ENCODE assay signal across 7 mouse cellular contexts in the genomic region with DNA sequence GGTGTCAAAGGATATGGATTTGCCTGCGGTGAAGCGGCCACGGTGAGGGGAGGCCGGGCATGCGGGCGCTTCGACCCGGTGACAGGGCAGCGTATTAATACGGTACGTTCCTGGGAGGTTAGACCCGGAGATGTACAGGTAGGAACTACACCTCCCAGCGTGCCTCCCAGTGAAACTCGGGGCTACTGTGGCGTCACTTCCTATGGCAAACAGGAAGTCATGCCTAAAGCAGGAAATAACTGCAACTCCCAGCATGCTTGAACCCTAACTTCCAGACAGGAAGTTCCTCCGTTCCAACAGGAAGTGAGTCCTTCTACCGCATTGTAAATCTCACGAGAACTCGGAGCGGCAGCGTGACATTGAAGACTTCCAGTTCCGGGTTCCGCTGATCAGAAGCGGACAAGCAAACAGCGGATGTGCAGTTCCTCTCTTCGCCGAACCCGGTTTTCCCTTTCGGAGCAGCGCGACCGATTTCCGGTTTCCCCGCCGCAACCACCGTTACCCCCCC.
A peak's percentile ranks its signal among the peaks of the same experiment; 100 is the strongest.
DNase-seq lines count a peak whose midpoint lies in the region; ATAC-seq lines count a peak whose summit lies in the region.

No protein-coding gene starts in this region.

- H3K4me2 ChIP-seq in limb, embryonic 11.5 days (ENCODE audit: low read depth, severe bottlenecking): peak overlapping the region; percentile 45; the same call in 1 of the 2 replicates
- H3K4me2 ChIP-seq in midbrain, embryonic 14.5 days (ENCODE audit: low read length): peak overlapping the region; percentile 60

- H3K9ac ChIP-seq in limb, embryonic 11.5 days (ENCODE audit: low read length): peak overlapping the region; percentile 47
- H3K9ac ChIP-seq in midbrain, embryonic 14.5 days (replicated peaks; ENCODE audit: low read length): peak overlapping the region; percentile 54

- peak; percentile 89 for DNase-seq in adrenal gland, postnatal 14 days
- peak; percentile 90 for DNase-seq in embryonic facial prominence, embryonic 10.5 days (ENCODE audit: low spot score)
- DNase-seq in heart, adult 11 months: peak; percentile 100
- DNase-seq in kidney, adult 18-20 months: peak; percentile 90
- peak; percentile 88 for DNase-seq in limb, embryonic 11.5 days (ENCODE audit: low spot score)
- DNase-seq in midbrain, embryonic 14.5 days: peak; percentile 97
- DNase-seq in spleen, adult 18-20 months: peak; percentile 73 to 77

- H3K4me1 ChIP-seq in embryonic facial prominence, embryonic 10.5 days: no peaks in the 10 kb centered on the region
- H3K4me1 ChIP-seq in limb, embryonic 11.5 days (ENCODE audit: control insufficient read depth, insufficient read depth, low read length): no peaks in the 10 kb centered on the region
- H3K4me1 ChIP-seq in midbrain, embryonic 14.5 days (ENCODE audit: control insufficient read depth, insufficient read depth, low read length): peaks cover 4% of the 10 kb centered on the region; the same call in 1 of the 2 replicates

- ATAC-seq in limb, embryonic 11.5 days (ENCODE audit: insufficient number of reproducible peaks, low FRiP score, low TSS enrichment, low read depth): peak; percentile 85
- ATAC-seq in midbrain, embryonic 14.5 days (ENCODE audit: low FRiP score, low TSS enrichment): peak; percentile 86

- H3K36me3 ChIP-seq in embryonic facial prominence, embryonic 10.5 days (replicated peaks): peaks cover 37% of the 10 kb centered on the region
- peaks cover 24% of the 10 kb centered on the region for H3K36me3 ChIP-seq in limb, embryonic 11.5 days (ENCODE audit: control insufficient read depth, insufficient read depth, low read length)
- H3K36me3 ChIP-seq in midbrain, embryonic 14.5 days (ENCODE audit: control insufficient read depth, insufficient read depth, low read length): peaks cover 21% of the 10 kb centered on the region

- no peaks in the 10 kb centered on the region for H3K27me3 ChIP-seq in embryonic facial prominence, embryonic 10.5 days (replicated peaks; ENCODE audit: low read depth, poor library complexity, severe bottlenecking)
- no peaks in the 10 kb centered on the region for H3K27me3 ChIP-seq in limb, embryonic 11.5 days (ENCODE audit: control insufficient read depth, insufficient read depth, low read length)
- no peaks in the 10 kb centered on the region for H3K27me3 ChIP-seq in midbrain, embryonic 14.5 days (ENCODE audit: control insufficient read depth, insufficient read depth, low read length)

- H3K4me3 ChIP-seq in embryonic facial prominence, embryonic 10.5 days: peak overlapping the region; percentile 67
- H3K4me3 ChIP-seq in limb, embryonic 11.5 days (ENCODE audit: low read depth, low read length): peak overlapping the region; percentile 51
- H3K4me3 ChIP-seq in midbrain, embryonic 14.5 days (replicated peaks; ENCODE audit: low read depth, low read length): peak overlapping the region; percentile 63

- peak overlapping the region; percentile 85 for H3K27ac ChIP-seq in embryonic facial prominence, embryonic 10.5 days (replicated peaks)
- H3K27ac ChIP-seq in limb, embryonic 11.5 days (replicated peaks; ENCODE audit: low read depth, low read length): no peak overlapping the region
- peak overlapping the region; percentile 92 for H3K27ac ChIP-seq in midbrain, embryonic 14.5 days (replicated peaks; ENCODE audit: low read depth, low read length)

- H3K9me3 ChIP-seq in embryonic facial prominence, embryonic 10.5 days: peaks cover 45% of the 10 kb centered on the region
- peaks cover 2% of the 10 kb centered on the region for H3K9me3 ChIP-seq in limb, embryonic 11.5 days (ENCODE audit: control insufficient read depth, low read length)
- no peaks in the 10 kb centered on the region for H3K9me3 ChIP-seq in midbrain, embryonic 14.5 days (ENCODE audit: control insufficient read depth, low read length)

- 33% methylated on average over 36 of the region's 36 CpGs for WGBS in embryonic facial prominence, embryonic 10.5 days
- WGBS in limb, embryonic 11.5 days: 19% methylated on average over 35 of the region's 36 CpGs
- WGBS in midbrain, embryonic 14.5 days: 15% methylated on average over 35 of the region's 36 CpGs
